Mouse (Mus musculus) midbrain, embryonic 16.5 days (tissue): ENCODE measurements around the gene Srl. TPM values are rescaled to one million over a fixed set of nuclear protein-coding genes. Genes with fewer than 3 reads are reported as not detected.
A peak's percentile ranks its signal among the peaks of the same experiment; 100 is the strongest.
"Not testable (repeated sequence)": the region's sequence is repeated elsewhere in the genome, so short reads cannot be mapped to it uniquely, and the experiment has no call there.

Source experiments
- ATAC-seq: fragments of 200-750 bp; cut with Nextera tagmentation; 2 replicates; pipeline ENCODE4 v1.8.0; 2017; ENCODE audit warnings: moderate TSS enrichment
- H3K27ac ChIP-seq: fragments of 300-500 bp; sonication (generic); 2 replicates; pipeline ENCODE4 v1.5.1; 2014; ENCODE audit warnings: mild to moderate bottlenecking, low read length, mixed read lengths
- H3K27me3 ChIP-seq: fragments of 300-500 bp; sonication (generic); 2 replicates; pipeline ENCODE4 v1.6.1; 2014; ENCODE audit warnings: low read depth, low read length, mixed read lengths; ENCODE audit not compliant: control insufficient read depth, insufficient read depth
- H3K36me3 ChIP-seq: fragments of 300-500 bp; sonication (generic); 2 replicates; pipeline ENCODE4 v1.6.1; 2014; ENCODE audit warnings: mild to moderate bottlenecking, low read length, moderate library complexity, mixed read lengths; ENCODE audit not compliant: control insufficient read depth, insufficient read depth
- H3K4me1 ChIP-seq: fragments of 300-500 bp; sonication (generic); 2 replicates; pipeline ENCODE4 v1.6.1; 2014; ENCODE audit warnings: mild to moderate bottlenecking, low read length, mixed read lengths; ENCODE audit not compliant: control insufficient read depth, insufficient read depth
- H3K4me2 ChIP-seq: fragments of 300-500 bp; sonication (generic); 2 replicates; pipeline ENCODE4 v1.6.1; 2014; ENCODE audit warnings: mild to moderate bottlenecking, low read length, mixed read lengths
- H3K4me3 ChIP-seq: fragments of 300-500 bp; sonication (generic); 2 replicates; pipeline ENCODE4 v1.5.1; 2014; ENCODE audit warnings: low read depth, mild to moderate bottlenecking, low read length, moderate library complexity, mixed read lengths
- H3K9ac ChIP-seq: fragments of 300-500 bp; sonication (generic); 2 replicates; pipeline ENCODE4 v1.6.1; 2014; ENCODE audit warnings: low read depth, low read length, mixed read lengths
- H3K9me3 ChIP-seq: fragments of 300-500 bp; sonication (generic); replicated peaks from 2 replicates; pipeline ENCODE4 v1.6.1; 2014; ENCODE audit warnings: mild to moderate bottlenecking, low read length, mixed read lengths; ENCODE audit not compliant: control insufficient read depth, poor library complexity, severe bottlenecking
- WGBS: fragments of 180-500 bp; shearing (Covaris S2); extraction: QIAGEN DNeasy Blood & Tissue Kit; methylation state at CpG from one replicate; pipeline ENCODE4 v1.1.7; 2014; 5-methylcytosine and 5-hydroxymethylcytosine counted together
- polyA plus RNA-seq: library from polyadenylated mRNA; unstranded; fragments of >200 nt; fragmentation: Nextera tagmentation; extraction: Ambion mirVana; gene quantifications from 2 replicates; pipeline ENCODE4 v1.2.1, GENCODE M21; 2015

The Srl gene
- polyA plus RNA-seq, 1 experiment from 2014 or later = 23.0 TPM

GRCm38 (mm10) chr16:4544845-4545244 lies 3.2 kb upstream of the Srl start:
- no peaks in the 10 kb centered on the region for H3K27me3 ChIP-seq
- H3K4me2 ChIP-seq = no peak overlapping the region
- no peak overlapping the region for H3K27ac ChIP-seq
- peaks cover 5% of the 10 kb centered on the region; the same call in 1 of the 2 replicates for H3K4me1 ChIP-seq
- H3K9me3 ChIP-seq = no peaks in the 10 kb centered on the region
- WGBS = 88% methylated on average over 9 of the region's 9 CpGs
- H3K9ac ChIP-seq = no peak overlapping the region
- H3K36me3 ChIP-seq = peaks cover 3% of the 10 kb centered on the region; the same call in 1 of the 2 replicates
- ATAC-seq = no peak
- no peak overlapping the region for H3K4me3 ChIP-seq

GRCm38 (mm10) chr16:4543266-4543665 lies 1.6 kb upstream of the Srl start:
- Histone ChIP-seq H3K4me2 (no peak overlapping the region), H3K27me3 (no peaks in the 10 kb centered on the region), H3K9ac (no peak overlapping the region), H3K9me3 (no peaks in the 10 kb centered on the region), H3K4me1 (peaks cover 5% of the 10 kb centered on the region; the same call in 1 of the 2 replicates), H3K4me3 (no peak overlapping the region), H3K36me3 (peaks cover 3% of the 10 kb centered on the region; the same call in 1 of the 2 replicates), H3K27ac (no peak overlapping the region)
- 74% methylated on average over 3 of the region's 3 CpGs for WGBS
- ATAC-seq = no peak

- Histone ChIP-seq H3K27me3 (no peaks in the 10 kb centered on the region), H3K4me1 (peaks cover 5% of the 10 kb centered on the region; the same call in 1 of the 2 replicates), H3K9me3 (no peaks in the 10 kb centered on the region), H3K9ac (peak overlapping the region; percentile 6; the same call in 1 of the 2 replicates), H3K27ac (no peak overlapping the region), H3K36me3 (peaks cover 3% of the 10 kb centered on the region; the same call in 1 of the 2 replicates), H3K4me2 (peak overlapping the region; percentile 57), H3K4me3 (peak overlapping the region; percentile 55)
- WGBS = 46% methylated on average over 7 of the region's 7 CpGs
- ATAC-seq = peak; percentile 47; the same call in 1 of the 2 replicates
Measured at GRCm38 (mm10) chr16:4542236-4542774, 689 bp upstream of the Srl start.

GRCm38 (mm10) chr16:4541033-4541432 lies 583 bp downstream of the Srl start:
- H3K36me3 ChIP-seq = no peaks in the 10 kb centered on the region
- ATAC-seq = no peak
- H3K4me2 ChIP-seq = peak overlapping the region; percentile 57
- no peak overlapping the region for H3K27ac ChIP-seq
- WGBS = 65% methylated on average over 4 of the region's 4 CpGs
- peak overlapping the region; percentile 55 for H3K4me3 ChIP-seq
- H3K4me1 ChIP-seq = peaks cover 5% of the 10 kb centered on the region; the same call in 1 of the 2 replicates
- no peaks in the 10 kb centered on the region for H3K27me3 ChIP-seq
- no peak overlapping the region; the same call in 1 of the 2 replicates for H3K9ac ChIP-seq
- H3K9me3 ChIP-seq = no peaks in the 10 kb centered on the region

GRCm38 (mm10) chr16:4540064-4540775 lies 1.4 kb downstream of the Srl start:
- Histone ChIP-seq H3K9me3 (no peaks in the 10 kb centered on the region), H3K27me3 (no peaks in the 10 kb centered on the region), H3K4me3 (no peak overlapping the region), H3K4me1 (peaks cover 5% of the 10 kb centered on the region; the same call in 1 of the 2 replicates), H3K36me3 (no peaks in the 10 kb centered on the region), H3K27ac (no peak overlapping the region), H3K9ac (no peak overlapping the region), H3K4me2 (no peak overlapping the region)
- peak; percentile 27; the same call in 1 of the 2 replicates for ATAC-seq
- WGBS = 50% methylated on average over 12 of the region's 12 CpGs

- Histone ChIP-seq H3K27ac (no peak overlapping the region), H3K36me3 (no peaks in the 10 kb centered on the region), H3K4me1 (peaks cover 5% of the 10 kb centered on the region; the same call in 1 of the 2 replicates)
Measured at GRCm38 (mm10) chr16:4539521-4539920, 2.1 kb downstream of the Srl start.

GRCm38 (mm10) chr16:4537616-4538358 lies 3.8 kb downstream of the Srl start:
- no peaks in the 10 kb centered on the region for H3K36me3 ChIP-seq
- no peak for ATAC-seq
- H3K9ac ChIP-seq = no peak overlapping the region
- 78% methylated on average over 3 of the region's 3 CpGs for WGBS
- H3K9me3 ChIP-seq = no peaks in the 10 kb centered on the region
- H3K4me1 ChIP-seq = peaks cover 5% of the 10 kb centered on the region; the same call in 1 of the 2 replicates
- no peaks in the 10 kb centered on the region for H3K27me3 ChIP-seq
- no peak overlapping the region for H3K4me2 ChIP-seq
- no peak overlapping the region for H3K27ac ChIP-seq
- H3K4me3 ChIP-seq = no peak overlapping the region

More at GRCm38 (mm10) chr16:4539521-4539920, 2.1 kb downstream of the Srl start:
- Histone ChIP-seq H3K9ac (no peak overlapping the region), H3K9me3 (no peaks in the 10 kb centered on the region), H3K27me3 (no peaks in the 10 kb centered on the region), H3K4me2 (no peak overlapping the region), H3K4me3 (no peak overlapping the region)
- ATAC-seq = no peak
- WGBS = 72% methylated on average over 4 of the region's 4 CpGs

- not testable (repeated sequence) for H3K36me3 ChIP-seq, ATAC-seq, H3K4me1 ChIP-seq, H3K9me3 ChIP-seq, H3K27me3 ChIP-seq, H3K9ac ChIP-seq, H3K27ac ChIP-seq, H3K4me2 ChIP-seq, H3K4me3 ChIP-seq
- WGBS = 95% methylated on average over 12 of the region's 12 CpGs
Measured at GRCm38 (mm10) chr16:4527373-4527772, 14.2 kb downstream of the Srl start.
